Mouse (Mus musculus) adrenal gland, postnatal 36 days (tissue): ENCODE data around the gene Ino80b. TPM values are rescaled to one million over a fixed set of nuclear protein-coding genes. Genes with fewer than 3 reads are reported as not detected.

ENCODE experiments used
- DNase-seq, 2 experiments: peaks; one replicate each; pipeline ENCODE4 v3.0.0; 2021; ENCODE audit warnings: mixed read lengths in 1 of 2
- microRNA-seq: library from miRNA; unstranded; fragments of <30 nt; microRNA quantifications from one replicate; pipeline ENCODE4 v1.2.0, GENCODE M21; 2021
- total RNA-seq, 2 experiments: library from RNA; stranded (reverse); gene quantifications; 2 replicates each; pipeline ENCODE4 v1.2.3; 2021

The Ino80b gene
- total RNA-seq, 2 experiments from 2014 or later = 22.4 to 25.2 TPM

- DNase-seq = peak; percentile 57 to 66
Measured at GRCm38 (mm10) chr6:83086121-83087035, 38.9 kb downstream of the Ino80b start, which contains the start of gene Lbx2. Gene Lbx2, plus strand, starts transcription at chr6:83086367.

GRCm38 (mm10) chr6:83084477-83084876 is 40.8 kb downstream of the Ino80b start:
- no peak for DNase-seq

GRCm38 (mm10) chr6:83083497-83083896 is 41.7 kb downstream of the Ino80b start:
- no peak for DNase-seq

- no peak for DNase-seq
Measured at GRCm38 (mm10) chr6:83080210-83080609, 45.0 kb downstream of the Ino80b start.

GRCm38 (mm10) chr6:83078324-83078858 is 46.8 kb downstream of the Ino80b start:
- peak; percentile 98 to 99 for DNase-seq

GRCm38 (mm10) chr6:83077630-83078323 is 47.5 kb downstream of the Ino80b start, which contains the start of gene Pcgf1:
Gene Pcgf1, plus strand, starts transcription at chr6:83077869.
- peak; percentile 55 to 65 for DNase-seq

- peak in 1 of 2 experiments; percentile 37 for DNase-seq
Measured at GRCm38 (mm10) chr6:83074979-83075378, 50.3 kb downstream of the Ino80b start.

Small RNA genes lying within 50 kb of the gene (microRNA-seq; reads per million reads assigned to microRNA genes)
- gene Mir3470a = not detected

Other genes starting within 250 kb of the Ino80b start
- gene Sema4f, start 185.7 kb downstream of the Ino80b start, total RNA-seq = under 1 TPM; 0.66 to 0.69 TPM
- under 1 TPM in 1 of 2 experiments, not detected in 1; 0.13 TPM for gene M1ap, start 178.5 kb downstream of the Ino80b start, total RNA-seq
- gene Dok1, start 92.0 kb downstream of the Ino80b start, total RNA-seq = 10 to 100 TPM in 1 of 2 experiments, 1 to 10 TPM in 1; 9.9 to 13.8 TPM
- 1 to 10 TPM; 3.3 to 3.5 TPM for gene Loxl3, start 91.3 kb downstream of the Ino80b start, total RNA-seq
- gene Aup1, start 70.9 kb downstream of the Ino80b start, total RNA-seq = 100 to 1,000 TPM; 173 to 185 TPM
- 10 to 100 TPM; 51.8 to 58.4 TPM for gene Htra2, start 70.2 kb downstream of the Ino80b start, total RNA-seq
- 1 to 10 TPM; 2.0 to 2.9 TPM for gene Dqx1, start 67.6 kb downstream of the Ino80b start, total RNA-seq
- 1 to 10 TPM; 7.5 to 8.9 TPM for gene Tlx2, start 55.1 kb downstream of the Ino80b start, total RNA-seq
- 10 to 100 TPM; 30.9 to 38.9 TPM for gene Pcgf1, start 47.6 kb downstream of the Ino80b start, total RNA-seq
- gene Lbx2, start 39.1 kb downstream of the Ino80b start, total RNA-seq = 10 to 100 TPM in 1 of 2 experiments, 1 to 10 TPM in 1; 7.9 to 15.5 TPM
- gene Ccdc142, start 23.8 kb downstream of the Ino80b start, total RNA-seq = 1 to 10 TPM; 3.6 to 4.1 TPM
- gene Gm42688, start 23.8 kb downstream of the Ino80b start, total RNA-seq = 1 to 10 TPM; 5.2 to 5.9 TPM
- 100 to 1,000 TPM; 103 to 109 TPM for gene Mrpl53, start 16.4 kb downstream of the Ino80b start, total RNA-seq
- 10 to 100 TPM; 58.3 to 77.1 TPM for gene Mogs, start 9.9 kb downstream of the Ino80b start, total RNA-seq
- gene Wbp1, start 3.9 kb downstream of the Ino80b start, total RNA-seq = 10 to 100 TPM; 69.8 to 90.1 TPM
- gene Rtkn, start 10.0 kb upstream of the Ino80b start, total RNA-seq = 10 to 100 TPM in 1 of 2 experiments, 1 to 10 TPM in 1; 5.1 to 14.0 TPM
- 1 to 10 TPM; 1.8 to 3.1 TPM for gene Wdr54, start 31.0 kb upstream of the Ino80b start, total RNA-seq
- under 1 TPM; 0.43 to 0.66 TPM for gene 1700003E16Rik, start 31.0 kb upstream of the Ino80b start, total RNA-seq
- 100 to 1,000 TPM; 127 to 132 TPM for gene Dctn1, start 40.5 kb upstream of the Ino80b start, total RNA-seq
- under 1 TPM; 0.07 to 0.17 TPM for gene Slc4a5, start 94.4 kb upstream of the Ino80b start, total RNA-seq
- gene Mthfd2, start 200.5 kb upstream of the Ino80b start, total RNA-seq = 10 to 100 TPM; 19.1 to 40.5 TPM
- 10 to 100 TPM; 76.4 to 78.4 TPM for gene Mob1a, start 200.6 kb upstream of the Ino80b start, total RNA-seq
- gene Bola3, start 223.7 kb upstream of the Ino80b start, total RNA-seq = 100 to 1,000 TPM; 177 to 218 TPM